Mouse (Mus musculus): ENCODE measurements around the gene Krtap10-4. TPM values are rescaled to one million over a fixed set of nuclear protein-coding genes. Genes with fewer than 3 reads are reported as not detected.

Krtap10-4 gene
- total and polyA plus RNA-seq, 3 experiments, result not detected

- TF ChIP-seq ZMIZ1 (IDR thresholded peaks at IDR 0.05; ENCODE audit: low read depth, low read length), result no peak
- TF ChIP-seq KAT2A (conservative IDR thresholded peaks at IDR 0.05; ENCODE audit: low read depth, low read length), result no peak
Measured at GRCm38 (mm10) chr10:77815514-77815913, 11.4 kb downstream of the Krtap10-4 start (continued).

- Histone ChIP-seq H3K9ac (ENCODE audit: control insufficient read depth, low read depth, low read length, poor library complexity, severe bottlenecking) (no peak within 1 kb of the TSS), H3K79me2 (ENCODE audit: control insufficient read depth, insufficient read depth, low read length, poor library complexity) (no peaks in the 10 kb centered on the region), H3K36me3 (ENCODE audit: control insufficient read depth in 1 of 2, insufficient read depth in 2 of 2, low read length in 2 of 2) (no peaks in the 10 kb centered on the region), H3K4me1 (ENCODE audit: control insufficient read depth in 1 of 2, insufficient read depth in 2 of 2, low read length in 2 of 2) (peaks cover 0 to 7% of the 10 kb centered on the region in 2 experiments; a peak in 2 of 4 replicates), H3K9me3 (replicated peaks; ENCODE audit: insufficient read depth, low read length) (no peaks in the 10 kb centered on the region), H3K4me3 (ENCODE audit: control insufficient read depth in 1 of 2, insufficient read depth in 1 of 2, low read depth in 2 of 2, low read length in 2 of 2) (no peak within 1 kb of the TSS), H3K27ac (ENCODE audit: control insufficient read depth, low read depth, low read length) (no peak within 1 kb of the TSS), H3K27me3 (ENCODE audit: control insufficient read depth in 1 of 2, insufficient read depth in 2 of 2, low read length in 2 of 2) (no peaks in the 10 kb centered on the region)
- no peak for TF ChIP-seq HCFC1 (IDR thresholded peaks at IDR 0.05; ENCODE audit: low read depth, low read length)
- TF ChIP-seq RAD21 (IDR thresholded peaks at IDR 0.05; ENCODE audit: low read depth, low read length), result no peak
- DNase-seq (ENCODE audit: low read depth, low spot score), result no peak
Measured at GRCm38 (mm10) chr10:77814382-77814781, 12.5 kb downstream of the Krtap10-4 start, which contains the start of gene Gm2696. Gene Gm2696, plus strand, starts transcription at chr10:77814682.

GRCm38 (mm10) chr10:77811743-77812142 is 15.2 kb downstream of the Krtap10-4 start, which contains the start of gene Gm9507:
Gene Gm9507, minus strand, starts transcription at chr10:77811843.
- H3K9me3 ChIP-seq (replicated peaks; ENCODE audit: insufficient read depth, low read length), result no peaks in the 10 kb centered on the region
- H3K36me3 ChIP-seq (ENCODE audit: control insufficient read depth in 1 of 2, insufficient read depth in 2 of 2, low read length in 2 of 2), result no peaks in the 10 kb centered on the region
- H3K9ac ChIP-seq (ENCODE audit: control insufficient read depth, low read depth, low read length, poor library complexity, severe bottlenecking), result no peak within 1 kb of the TSS
- no peaks in the 10 kb centered on the region for H3K27me3 ChIP-seq (ENCODE audit: control insufficient read depth in 1 of 2, insufficient read depth in 2 of 2, low read length in 2 of 2)
- no peaks in the 10 kb centered on the region for H3K79me2 ChIP-seq (ENCODE audit: control insufficient read depth, insufficient read depth, low read length, poor library complexity)
- H3K4me1 ChIP-seq (ENCODE audit: control insufficient read depth in 1 of 2, insufficient read depth in 2 of 2, low read length in 2 of 2), result no peaks in the 10 kb centered on the region
- H3K27ac ChIP-seq (ENCODE audit: control insufficient read depth, low read depth, low read length), result no peak within 1 kb of the TSS
- DNase-seq (ENCODE audit: low read depth, low spot score), result no peak
- H3K4me3 ChIP-seq (ENCODE audit: control insufficient read depth in 1 of 2, insufficient read depth in 1 of 2, low read depth in 2 of 2, low read length in 2 of 2), result no peak within 1 kb of the TSS
- TF ChIP-seq HCFC1 (IDR thresholded peaks at IDR 0.05; ENCODE audit: low read depth, low read length) (no peak), ZKSCAN1 (IDR thresholded peaks at IDR 0.05; ENCODE audit: low read depth, low read length) (no peak), POLR2A (IDR thresholded peaks at IDR 0.05; ENCODE audit: control insufficient read depth in 1 of 2, insufficient read depth in 1 of 2, low read depth in 1 of 2, low read length in 2 of 2, poor library complexity in 1 of 2) (no peak), RAD21 (IDR thresholded peaks at IDR 0.05; ENCODE audit: low read depth, low read length) (no peak), CTCF (IDR thresholded peaks at IDR 0.05 in 2 of 3, conservative IDR thresholded peaks at IDR 0.05 in 1 of 3; ENCODE audit: control insufficient read depth in 1 of 3, insufficient read depth in 1 of 3, low read depth in 2 of 3, low read length in 3 of 3, poor library complexity in 1 of 3, severe bottlenecking in 1 of 3) (no peak), E2F4 (IDR thresholded peaks at IDR 0.05; ENCODE audit: borderline replicate concordance, low read depth, low read length) (no peak), EP300 (IDR thresholded peaks at IDR 0.05; ENCODE audit: low read depth in 1 of 2, low read length in 2 of 2) (no peak), MAFK (IDR thresholded peaks at IDR 0.05; ENCODE audit: borderline replicate concordance, low read depth, low read length) (no peak)

GRCm38 (mm10) chr10:77804095-77804494 is 22.8 kb downstream of the Krtap10-4 start:
- Histone ChIP-seq H3K9ac (ENCODE audit: control insufficient read depth, low read depth, low read length, poor library complexity, severe bottlenecking) (no peak overlapping the region), H3K4me1 (ENCODE audit: control insufficient read depth in 1 of 2, insufficient read depth in 2 of 2, low read length in 2 of 2) (no peaks in the 10 kb centered on the region), H3K36me3 (ENCODE audit: control insufficient read depth in 1 of 2, insufficient read depth in 2 of 2, low read length in 2 of 2) (no peaks in the 10 kb centered on the region), H3K27ac (ENCODE audit: control insufficient read depth, low read depth, low read length) (no peak overlapping the region), H3K4me3 (ENCODE audit: control insufficient read depth in 1 of 2, insufficient read depth in 1 of 2, low read depth in 2 of 2, low read length in 2 of 2) (no peak overlapping the region), H3K79me2 (ENCODE audit: control insufficient read depth, insufficient read depth, low read length, poor library complexity) (no peaks in the 10 kb centered on the region), H3K9me3 (replicated peaks; ENCODE audit: insufficient read depth, low read length) (no peaks in the 10 kb centered on the region), H3K27me3 (ENCODE audit: control insufficient read depth in 1 of 2, insufficient read depth in 2 of 2, low read length in 2 of 2) (peaks cover 8 to 9% of the 10 kb centered on the region in 2 experiments)
- no peak for DNase-seq (ENCODE audit: low read depth, low spot score)
- TF ChIP-seq UBTF (IDR thresholded peaks at IDR 0.05; ENCODE audit: borderline replicate concordance, insufficient read depth, low read depth, low read length) (no peak), ZKSCAN1 (IDR thresholded peaks at IDR 0.05; ENCODE audit: low read depth, low read length) (no peak), MAZ (IDR thresholded peaks at IDR 0.05; ENCODE audit: low read depth, low read length) (no peak), POLR2AphosphoS5 (IDR thresholded peaks at IDR 0.05; ENCODE audit: borderline replicate concordance, low read depth, low read length) (no peak), ELF1 (IDR thresholded peaks at IDR 0.05; ENCODE audit: low read depth, low read length) (no peak), RCOR1 (IDR thresholded peaks at IDR 0.05; ENCODE audit: low read depth, low read length) (no peak), SMC3 (IDR thresholded peaks at IDR 0.05; ENCODE audit: low read depth, low read length) (no peak), GATA1 (IDR thresholded peaks at IDR 0.05; ENCODE audit: low read depth, low read length) (no peak), BHLHE40 (IDR thresholded peaks at IDR 0.05; ENCODE audit: borderline replicate concordance, low read depth, low read length) (no peak), CTCF (IDR thresholded peaks at IDR 0.05 in 2 of 3, conservative IDR thresholded peaks at IDR 0.05 in 1 of 3; ENCODE audit: control insufficient read depth in 1 of 3, insufficient read depth in 1 of 3, low read depth in 2 of 3, low read length in 3 of 3, poor library complexity in 1 of 3, severe bottlenecking in 1 of 3) (no peak), MAX (IDR thresholded peaks at IDR 0.05; ENCODE audit: low read length) (no peak), MEF2A (IDR thresholded peaks at IDR 0.05; ENCODE audit: extremely low read depth, insufficient replicate concordance, low read depth, low read length, poor library complexity, severe bottlenecking) (no peak), MYB (IDR thresholded peaks at IDR 0.05; ENCODE audit: low read depth, low read length) (no peak), MAFK (IDR thresholded peaks at IDR 0.05; ENCODE audit: borderline replicate concordance, low read depth, low read length) (no peak), USF1 (IDR thresholded peaks at IDR 0.05; ENCODE audit: low read depth, low read length) (no peak), MYC (IDR thresholded peaks at IDR 0.05; ENCODE audit: low read depth, low read length) (no peak)

Data from MEL (cell line).